Mouse (Mus musculus): ENCODE results near the gene Pigq.

Pigq gene

DNA sequence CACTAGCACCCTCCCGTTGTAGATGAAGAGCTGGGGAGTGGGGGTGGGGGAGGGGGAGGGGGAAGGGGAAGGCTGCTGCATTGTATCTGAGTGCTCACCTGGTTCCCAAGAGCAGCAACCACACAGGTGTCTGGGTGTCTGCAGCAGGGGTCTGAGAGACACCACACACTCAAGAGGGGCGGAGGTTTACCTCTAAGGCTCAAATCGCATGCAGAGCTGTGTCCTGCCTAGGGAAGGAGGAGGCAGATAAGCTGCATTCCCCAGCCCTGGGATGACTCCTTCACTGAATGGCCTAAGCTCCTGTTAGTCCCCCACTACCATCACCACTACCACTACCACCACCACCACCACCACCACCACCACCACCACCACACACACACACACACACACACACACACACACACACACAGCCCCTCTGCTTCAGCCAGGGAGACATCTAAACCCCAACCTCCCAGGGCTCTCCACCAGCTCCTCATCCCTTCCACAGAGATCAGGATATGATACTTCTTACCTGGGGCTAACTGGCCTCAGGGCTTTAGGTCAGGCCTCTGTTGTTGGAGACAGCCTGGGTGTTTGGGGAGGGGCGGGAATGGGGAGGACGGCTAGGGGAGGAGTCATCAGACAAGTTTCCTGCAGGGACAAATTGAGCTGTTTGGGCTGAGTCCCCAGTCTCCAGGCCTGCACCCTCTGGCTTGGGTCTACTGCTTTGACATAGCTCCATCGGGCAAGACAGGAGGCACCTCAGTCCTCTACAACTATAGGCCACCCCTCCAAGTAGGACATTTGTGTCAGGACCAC is at the start of gene Pigq, which contains the start of gene Nhlrc4:
Gene Pigq, minus strand, starts transcription at position 571 of the 798 bp plus-strand sequence.
Gene Nhlrc4, minus strand, starts transcription at position 596 of the 798 bp plus-strand sequence.
- DNase-seq, result no peak

DNA sequence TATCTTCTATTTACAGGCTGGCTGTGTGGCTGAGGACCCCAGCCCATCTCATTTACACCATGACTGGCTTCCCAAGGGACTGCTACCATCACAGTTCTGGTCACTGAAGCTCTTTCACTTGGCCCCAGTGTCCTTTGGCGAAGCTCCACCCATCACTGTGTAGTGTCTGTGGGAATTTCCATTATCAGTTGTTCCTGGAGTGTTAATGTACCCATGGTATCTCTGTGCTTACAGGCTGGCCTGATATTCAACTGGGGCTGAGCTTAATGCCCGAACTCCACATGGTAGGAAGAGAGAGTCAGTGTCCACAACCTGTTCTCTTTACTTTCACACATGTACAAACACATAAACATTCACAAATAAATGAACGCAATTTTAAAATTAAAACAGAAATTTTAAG is 48.8 kb upstream of the Pigq start:
- DNase-seq, result no peak

GRCm38 (mm10) chr17:25992274-25992673 is 47.5 kb upstream of the Pigq start:
- DNase-seq, result no peak

- DNase-seq, result no peak
Observed at GRCm38 (mm10) chr17:25990331-25990730, 45.6 kb upstream of the Pigq start.

GRCm38 (mm10) chr17:25985306-25986294 is 40.9 kb upstream of the Pigq start, which contains the start of gene Capn15:
Capn15 (minus strand) TSS chr17:25985796.
- DNase-seq, result peak; percentile 95

DNA sequence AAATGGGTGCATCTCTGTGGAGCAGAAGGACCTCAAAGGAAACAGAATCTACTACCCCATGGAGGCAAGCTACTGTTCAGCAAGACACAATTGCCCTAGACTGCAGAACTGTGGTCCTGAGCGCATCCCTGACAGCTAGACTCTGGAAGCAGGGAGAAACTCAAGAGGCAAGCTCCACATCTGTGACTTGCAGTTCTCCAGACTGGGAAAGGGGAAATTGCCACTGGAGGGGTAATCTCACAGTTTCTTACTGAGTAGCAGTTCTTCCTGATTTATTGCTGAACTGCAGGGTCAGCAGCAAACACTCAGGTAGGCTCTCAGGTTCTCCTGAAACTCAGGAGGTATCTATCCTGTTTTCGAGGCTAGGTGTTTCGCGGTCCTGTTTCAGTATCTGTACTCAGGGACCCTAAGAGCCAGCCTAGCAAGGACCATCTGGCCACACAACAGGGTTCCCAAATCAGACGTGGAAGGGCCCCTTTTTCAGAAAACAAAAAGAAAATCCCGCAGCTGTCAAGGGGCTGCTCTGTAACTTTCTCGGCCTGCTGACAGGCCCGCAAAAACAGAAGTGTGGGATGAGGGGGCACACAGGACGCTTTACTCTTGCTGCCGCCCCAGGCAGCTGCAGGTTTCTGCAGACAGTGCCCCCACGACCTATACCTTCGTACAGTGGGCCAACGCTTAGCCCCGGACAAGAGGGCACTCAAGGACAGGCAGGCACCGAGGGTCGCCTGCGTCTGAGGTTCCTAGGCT is 40.0 kb upstream of the Pigq start:
- no peak for DNase-seq

- DNase-seq, result no peak
Observed at GRCm38 (mm10) chr17:25984066-25984465, 39.3 kb upstream of the Pigq start.

DNA sequence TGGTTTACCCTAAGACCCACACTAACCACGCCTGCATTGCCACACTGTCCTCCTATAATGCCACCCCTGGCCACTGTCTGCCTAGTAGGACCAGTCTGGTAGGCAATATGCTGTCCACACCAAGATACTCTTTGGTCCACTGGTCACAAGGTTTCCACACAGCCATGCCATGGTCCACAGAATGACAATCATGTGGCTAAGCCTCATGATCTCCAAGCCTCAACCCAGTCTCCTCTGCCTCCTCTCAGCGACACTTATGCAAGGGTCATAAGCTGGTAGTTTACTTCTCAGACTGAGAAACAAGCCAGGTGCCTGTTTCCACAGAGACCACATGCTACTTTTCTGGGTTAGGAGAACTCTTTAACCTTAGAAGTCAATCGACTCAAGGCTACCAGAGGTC is 38.2 kb upstream of the Pigq start:
- no peak for DNase-seq

DNA sequence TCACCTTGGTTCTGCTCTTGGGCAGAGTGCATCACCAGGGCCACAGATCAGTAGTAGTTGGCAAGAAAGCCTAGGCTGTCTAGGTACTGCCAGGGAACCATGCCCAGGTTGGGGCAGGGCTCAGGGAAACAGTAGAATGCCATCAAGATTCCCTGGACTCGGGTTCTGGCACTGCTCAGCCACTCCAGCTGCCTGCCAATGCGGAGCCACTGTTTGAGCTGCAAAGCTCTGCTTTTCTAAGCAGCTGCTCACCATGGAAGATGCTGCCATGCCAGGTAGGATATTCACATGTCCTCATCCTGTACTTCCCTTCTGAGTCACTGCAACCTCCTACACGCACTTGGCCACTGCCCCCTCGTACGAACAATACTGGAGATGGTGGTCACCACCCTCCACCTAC is 36.1 kb upstream of the Pigq start:
- no peak for DNase-seq

DNA sequence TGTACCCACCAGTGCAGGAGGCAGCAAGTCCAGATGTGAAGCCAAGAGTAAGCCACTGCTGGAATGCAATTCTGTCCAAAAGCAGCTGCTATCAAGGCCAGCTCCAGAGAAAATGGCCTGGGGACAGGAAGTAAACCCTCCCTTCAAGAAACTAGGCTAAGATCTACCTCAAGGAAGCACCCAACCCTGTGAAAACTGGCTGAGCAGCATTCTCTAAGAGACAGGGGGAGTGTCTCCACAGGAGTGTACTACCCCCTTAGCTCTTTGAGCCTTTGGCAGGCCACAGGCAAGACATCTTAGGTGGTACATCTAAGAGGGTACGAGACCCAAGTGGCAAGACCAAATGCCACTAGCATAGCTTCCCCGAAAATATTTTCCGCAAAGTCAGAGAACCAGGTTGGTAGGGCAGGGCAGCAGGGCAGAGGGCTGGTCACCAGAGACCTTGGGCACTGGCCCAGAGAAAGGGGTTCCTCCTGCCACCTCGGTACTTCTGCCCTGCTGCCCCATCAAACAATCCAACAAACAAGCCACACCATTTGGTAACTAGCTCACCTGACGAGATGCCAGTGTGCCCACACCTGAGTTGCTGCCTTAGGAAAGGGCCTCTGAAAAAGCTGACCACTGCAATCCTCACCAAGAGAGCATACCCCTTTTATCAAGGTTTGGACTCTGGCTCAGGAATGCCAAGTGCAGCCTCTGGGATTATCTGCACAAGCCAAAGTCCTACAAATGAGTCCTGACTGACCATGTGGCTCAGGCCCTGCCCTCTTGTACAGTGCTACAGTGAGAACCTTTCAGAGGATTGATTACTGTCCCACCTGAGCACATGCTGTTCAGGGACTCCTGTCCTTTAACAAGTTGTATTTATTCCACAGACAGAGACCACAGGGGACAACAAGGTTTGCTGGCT is 35.3 kb upstream of the Pigq start:
- no peak for DNase-seq

DNA sequence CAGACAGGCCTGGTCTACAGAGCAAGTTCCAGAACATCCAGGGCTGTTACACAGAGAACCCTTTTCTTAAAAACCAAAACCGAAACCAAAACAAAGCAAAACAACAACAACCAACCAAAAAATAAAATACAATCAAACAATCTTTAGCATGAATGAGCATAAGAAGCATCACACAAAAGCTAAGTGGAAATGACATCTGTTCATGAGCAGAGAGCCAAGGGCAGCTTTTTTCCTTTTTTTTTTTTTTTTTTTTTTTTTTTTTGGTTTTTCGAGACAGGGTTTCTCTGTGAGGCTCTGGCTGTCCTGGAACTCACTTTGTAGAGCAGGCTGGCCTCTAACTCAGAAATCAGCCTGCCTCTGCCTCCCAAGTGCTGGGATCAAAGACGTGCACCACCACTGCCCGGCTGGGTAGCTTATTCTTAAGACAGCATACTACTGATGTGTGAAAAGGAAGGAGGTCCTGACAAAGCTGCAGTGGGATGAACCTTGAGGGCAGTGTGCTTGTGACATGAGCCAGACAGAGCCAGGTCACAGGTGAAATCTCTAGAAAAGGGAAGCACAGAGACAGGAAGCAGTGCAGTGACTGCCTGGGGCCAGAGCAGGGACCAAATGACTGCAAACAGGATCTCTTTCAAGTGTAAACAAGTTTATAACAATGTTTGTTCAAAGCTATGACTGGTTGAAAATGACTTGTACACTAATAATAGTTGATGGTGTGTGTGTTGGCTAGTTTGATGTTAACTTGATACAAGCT is 26.4 kb upstream of the Pigq start:
- no peak for DNase-seq

DNA sequence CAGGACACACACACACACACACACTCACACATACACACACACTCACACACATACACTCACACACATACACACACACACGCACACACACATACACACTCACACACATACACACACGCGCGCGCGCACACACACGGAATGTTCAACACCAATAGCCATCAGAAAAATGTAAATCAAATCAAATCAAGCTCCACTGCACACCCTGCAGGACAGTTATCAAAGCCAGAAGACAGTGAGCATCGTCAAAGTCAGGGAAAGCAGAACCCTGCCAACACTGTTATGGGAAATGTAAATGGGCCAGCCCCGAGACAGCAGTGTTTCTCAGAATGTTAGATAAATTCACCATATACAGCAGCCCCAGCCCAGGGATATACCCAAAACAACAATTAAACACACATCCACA is 25.7 kb upstream of the Pigq start:
- no peak for DNase-seq

DNA sequence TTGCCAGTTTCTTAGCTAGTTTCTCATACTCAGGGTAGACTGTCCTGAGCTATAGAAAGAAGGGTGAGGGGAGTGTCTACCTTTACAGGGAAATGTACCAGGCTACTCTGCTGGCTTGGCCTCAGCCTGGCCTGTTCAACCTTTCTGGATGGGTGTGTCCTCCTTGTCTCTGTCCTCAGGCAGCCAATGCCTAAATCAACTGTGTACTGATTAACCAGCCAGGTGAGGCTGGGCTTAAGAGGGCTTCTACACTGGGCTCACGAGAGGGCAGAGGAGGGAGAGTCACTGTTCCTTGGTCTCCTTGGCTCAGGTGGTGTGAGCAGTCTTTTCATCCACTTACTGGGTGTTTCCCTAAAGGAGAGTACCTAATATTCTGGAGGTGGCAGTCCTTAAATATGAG is 23.4 kb upstream of the Pigq start:
- DNase-seq, result no peak

GRCm38 (mm10) chr17:25967652-25968051 is 22.9 kb upstream of the Pigq start:
- DNase-seq, result no peak

- DNase-seq, result no peak
Observed at GRCm38 (mm10) chr17:25964271-25964670, 19.5 kb upstream of the Pigq start.

DNA sequence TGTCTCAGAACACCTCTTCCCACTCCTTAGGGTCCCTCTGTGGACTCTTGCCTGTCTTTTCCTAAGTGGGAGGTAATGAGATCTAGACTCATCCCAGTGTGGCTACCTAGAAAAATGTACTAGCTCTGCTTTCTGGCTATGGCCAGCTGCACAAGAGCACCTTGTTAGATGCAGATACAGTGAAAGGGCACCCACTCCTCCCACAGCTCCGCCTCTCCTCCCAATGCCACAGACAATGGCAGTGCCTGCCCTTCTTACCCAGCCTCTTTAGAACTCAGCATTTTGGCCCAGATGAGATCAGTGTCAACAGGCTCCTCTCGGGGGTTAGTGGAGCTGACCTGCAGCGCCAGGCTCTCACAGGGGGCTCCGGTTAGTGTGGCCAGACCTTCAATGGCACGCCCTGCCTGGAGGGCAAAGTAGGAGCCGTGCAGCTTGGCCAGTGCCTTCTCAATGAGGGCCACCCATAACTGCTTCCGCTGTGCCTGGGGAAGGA is 17.7 kb upstream of the Pigq start:
- DNase-seq, result no peak

DNA sequence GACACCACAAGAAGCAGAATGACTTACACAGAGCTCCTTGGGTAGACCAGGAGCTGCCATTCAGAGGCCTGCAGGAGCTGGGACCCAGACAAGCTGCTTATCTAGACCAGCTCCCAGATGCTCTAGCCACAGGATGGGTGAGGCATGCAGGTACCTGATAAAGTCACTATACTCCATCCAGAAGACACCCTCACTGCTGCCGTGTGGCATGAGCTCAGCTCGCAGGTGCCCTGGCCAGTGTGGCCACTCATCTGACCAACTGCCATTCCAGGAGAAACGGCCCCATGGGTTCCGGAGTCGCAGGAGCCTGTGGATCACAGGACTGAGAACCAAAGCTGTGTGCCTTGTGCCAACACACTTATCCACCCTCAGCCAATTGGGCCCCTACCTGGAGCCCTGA is 16.8 kb upstream of the Pigq start:
- no peak for DNase-seq

DNA sequence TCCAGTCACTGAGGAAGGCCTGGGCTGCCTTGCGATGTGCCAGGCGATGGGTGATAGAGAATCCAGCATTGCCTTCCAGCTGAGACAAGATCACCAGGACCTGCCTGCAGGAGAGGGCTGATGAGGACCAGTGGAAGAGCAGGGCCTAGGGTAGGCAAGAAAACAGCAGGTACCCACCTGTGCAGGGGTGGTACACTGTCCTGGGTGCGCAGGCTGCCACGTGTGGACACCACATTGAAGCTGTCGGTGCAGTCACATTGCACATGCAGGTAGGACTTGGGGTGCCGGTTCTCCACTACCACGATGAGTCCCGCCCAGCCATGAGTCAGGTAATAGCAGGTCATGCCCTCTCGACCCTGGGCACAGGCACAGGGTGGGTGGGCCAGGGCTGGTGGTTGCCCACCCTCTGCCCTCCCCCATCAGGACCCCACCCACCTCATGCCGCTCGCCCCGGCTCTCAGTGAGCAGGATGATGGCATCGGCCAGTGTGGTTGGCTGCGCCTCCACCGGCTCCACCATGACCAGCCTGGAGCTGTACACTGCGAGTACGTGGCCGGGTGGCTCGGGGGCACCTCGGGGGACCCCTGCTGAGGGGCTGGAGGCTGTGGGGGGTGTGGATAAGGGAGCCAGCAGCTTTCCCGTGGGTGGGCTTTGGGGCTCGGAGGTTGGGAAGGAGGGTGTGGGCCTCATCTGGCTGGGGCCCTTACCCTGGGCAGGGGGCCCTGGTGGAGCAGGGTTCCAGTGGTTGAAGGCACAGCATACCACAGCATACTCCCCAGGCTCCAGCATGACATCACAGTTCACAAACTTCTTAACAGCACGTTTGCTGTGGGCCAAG is 15.1 kb upstream of the Pigq start:
- no peak for DNase-seq

DNA sequence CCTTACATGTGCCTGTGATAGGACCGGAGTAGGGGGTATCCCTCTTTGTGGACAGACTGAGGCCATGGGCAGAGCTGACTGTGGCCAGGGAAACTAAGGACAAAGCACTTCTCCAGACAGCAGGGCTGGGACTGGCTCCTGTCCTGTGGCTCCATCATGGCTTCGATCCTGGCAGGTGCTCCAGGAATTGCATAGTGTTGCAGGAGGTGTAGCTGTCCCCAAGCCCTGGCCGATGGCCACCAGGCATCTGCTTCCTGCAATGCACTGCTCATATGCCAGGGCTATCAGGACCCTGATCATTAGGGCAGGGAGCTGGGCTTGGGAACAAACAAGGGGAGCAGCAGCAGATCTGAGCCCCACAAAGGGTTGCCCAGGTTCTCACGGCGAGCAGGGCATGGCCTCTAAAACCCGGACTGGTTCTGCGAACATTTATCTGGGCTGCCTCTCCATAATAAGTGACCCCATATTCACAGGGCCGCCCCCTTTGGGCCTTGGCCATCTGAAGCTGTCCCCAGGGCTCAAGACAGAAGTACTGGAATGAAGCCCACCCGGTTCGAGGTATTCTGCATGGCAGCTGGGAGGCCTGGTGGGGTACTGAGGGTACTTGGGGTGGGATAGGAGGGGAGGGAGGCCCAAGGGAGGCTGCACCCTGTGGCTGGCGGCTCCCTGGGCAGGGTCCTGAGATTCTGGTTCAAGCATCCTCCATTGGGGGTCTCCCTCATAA is 14.2 kb upstream of the Pigq start:
- DNase-seq, result no peak
